Mouse (Mus musculus) 3134 (cell line): Measurements from ENCODE around the gene Trim60.

Source experiments
- DNase-seq: peaks from one replicate; pipeline ENCODE4 v3.0.0-alpha.2; 2011; ENCODE audit warnings: low spot score; ENCODE audit not compliant: insufficient read length; ENCODE audit errors: extremely low read depth

The Trim60 gene

GRCm38 (mm10) chr8:64998806-64999365 lies 19.5 kb downstream of the Trim60 start:
- DNase-seq = no peak

GRCm38 (mm10) chr8:64987731-64988130 lies 30.7 kb downstream of the Trim60 start, which contains the start of gene Trim75:
Gene Trim75 (minus strand): TSS chr8:64987831.
- no peak for DNase-seq

GRCm38 (mm10) chr8:64983150-64983897 lies 35.1 kb downstream of the Trim60 start:
- no peak for DNase-seq

GRCm38 (mm10) chr8:64962836-64963235 lies 55.5 kb downstream of the Trim60 start:
- DNase-seq = no peak

GRCm38 (mm10) chr8:64959025-64959424 lies 59.4 kb downstream of the Trim60 start:
- DNase-seq = no peak

GRCm38 (mm10) chr8:64952101-64952500 lies 66.3 kb downstream of the Trim60 start:
- no peak for DNase-seq
